11 mouse cellular contexts compared by ENCODE assay signal in genomic region chr6:22001284-22001916, GRCm38 (mm10). TPM values are rescaled to one million over a fixed set of nuclear protein-coding genes. Genes with fewer than 3 reads are reported as not detected.
A peak's percentile ranks its signal among the peaks of the same experiment; 100 is the strongest.
DNase-seq lines count a peak whose midpoint lies in the region; ATAC-seq and TF ChIP-seq lines count a peak whose summit lies in the region.
"Had no signal": no experiment of that assay in that cellular context is flagged by ENCODE, and none has a peak within 500 bp of the region (broad histone marks: within the 10 kb centered on the region; RNA-seq: fewer than 3 reads in every experiment).

No protein-coding gene starts in this region.

- no peaks in the 10 kb centered on the region for H3K27me3 ChIP-seq in liver, adult 2 months (ENCODE audit: control insufficient read depth, insufficient read depth, low read length)
- 0 out of 2 replicates have a peak, but pooled peaks cover 4% of the 10 kb centered on the region for H3K27me3 ChIP-seq in liver, embryonic 12.5 days (replicated peaks)
- no peaks in the 10 kb centered on the region for H3K27me3 ChIP-seq in limb, embryonic 10.5 days (ENCODE audit: low read depth, poor library complexity, severe bottlenecking)

- peak; percentile 92 for DNase-seq in liver, adult 2 months (ENCODE audit: extremely low read depth, low read depth, low spot score)
- DNase-seq in gastrocnemius, postnatal 10 days = peak; percentile 63
- peak; percentile 47 for DNase-seq in kidney, adult 18-20 months
- DNase-seq in limb, embryonic 10.5 days (ENCODE audit: low spot score) = no peak
- DNase-seq in T-cell, adult 2 months (ENCODE audit: low spot score) = no peak
- no peak for DNase-seq in layer of hippocampus, adult 11-12 months (ENCODE audit: low spot score)
- DNase-seq: cerebellum, adult 9-11 months; thymus, postnatal 14 days had no signal

- 0 out of 2 replicates have a peak overlapping the region, but pooled peaks have one; percentile 4 for H3K4me3 ChIP-seq in liver, adult 2 months (ENCODE audit: insufficient read depth, low read depth, low read length)
- no peak overlapping the region for H3K4me3 ChIP-seq in liver, embryonic 12.5 days
- H3K4me3 ChIP-seq in limb, embryonic 10.5 days = no peak overlapping the region
- H3K4me3 ChIP-seq: hindbrain, embryonic 13.5 days had no signal

- no peak for TF ChIP-seq CTCF in liver, adult 2 months (IDR thresholded peaks at IDR 0.05; ENCODE audit: low read depth, low read length)

- no peak overlapping the region for H3K4me2 ChIP-seq in liver, embryonic 12.5 days
- H3K4me2 ChIP-seq: hindbrain, embryonic 13.5 days had no signal

- H3K36me3 ChIP-seq in liver, adult 2 months (ENCODE audit: control insufficient read depth, insufficient read depth, low read length) = no peaks in the 10 kb centered on the region
- H3K36me3 ChIP-seq in liver, embryonic 12.5 days = no peaks in the 10 kb centered on the region
- peaks cover 43% of the 10 kb centered on the region for H3K36me3 ChIP-seq in limb, embryonic 10.5 days
- H3K36me3 ChIP-seq: hindbrain, embryonic 13.5 days had no signal

- peaks cover 10% of the 10 kb centered on the region; the same call in 1 of the 2 replicates for H3K79me2 ChIP-seq in liver, adult 2 months (ENCODE audit: control insufficient read depth, insufficient read depth, low read length)

- WGBS in liver, adult 2 months = 24% methylated on average over 5 of the region's 5 CpGs
- WGBS in liver, embryonic 12.5 days (ENCODE audit: insufficient replicate concordance) = 56% methylated on average over 5 of the region's 5 CpGs
- WGBS in limb, embryonic 10.5 days = 84% methylated on average over 5 of the region's 5 CpGs

- no peaks in the 10 kb centered on the region for H3K9me3 ChIP-seq in liver, embryonic 12.5 days (replicated peaks)
- H3K9me3 ChIP-seq in limb, embryonic 10.5 days (replicated peaks) = no peaks in the 10 kb centered on the region
- H3K9me3 ChIP-seq: hindbrain, embryonic 13.5 days had no signal

- no peak for TF ChIP-seq POLR2A in liver, adult 2 months (IDR thresholded peaks at IDR 0.05; ENCODE audit: extremely low read depth, insufficient read depth, low read length)

- peak overlapping the region; percentile 61 for H3K27ac ChIP-seq in liver, adult 2 months (replicated peaks; ENCODE audit: insufficient read depth, low read depth, low read length)
- no peak overlapping the region for H3K27ac ChIP-seq in liver, embryonic 12.5 days
- H3K27ac ChIP-seq in limb, embryonic 10.5 days = 0 out of 2 replicates have a peak overlapping the region, but pooled peaks have one; percentile 34
- H3K27ac ChIP-seq: hindbrain, embryonic 13.5 days had no signal

- no peak overlapping the region for H3K9ac ChIP-seq in liver, adult 2 months (ENCODE audit: low read depth, low read length)
- H3K9ac ChIP-seq in liver, embryonic 12.5 days = no peak overlapping the region
- H3K9ac ChIP-seq: hindbrain, embryonic 13.5 days had no signal

- peaks cover 27% of the 10 kb centered on the region for H3K4me1 ChIP-seq in liver, adult 2 months (ENCODE audit: control insufficient read depth, insufficient read depth, low read length)
- H3K4me1 ChIP-seq in liver, embryonic 12.5 days = peaks cover 28% of the 10 kb centered on the region
- H3K4me1 ChIP-seq in limb, embryonic 10.5 days = peaks cover 75% of the 10 kb centered on the region
- H3K4me1 ChIP-seq: hindbrain, embryonic 13.5 days had no signal

- ATAC-seq in liver, embryonic 12.5 days = no peak
- ATAC-seq in granulocyte monocyte progenitor cell, adult 5-6 weeks (replicated peaks; ENCODE audit: poor library complexity, severe bottlenecking) = no peak

RNA-seq across cellular contexts. Expression of gene Cped1, which starts 15.7 kb away (rescaled TPM):
- 59.8 and 63.6 TPM in 2 replicates for total RNA-seq in liver, adult 2 months (2014; rRNA removed)
- 6.0 and 6.9 TPM in 2 replicates for polyA plus RNA-seq in liver, adult 2 months (2012; rRNA removed)
- 3.6 and 4.1 TPM in 2 replicates for polyA plus RNA-seq in liver, embryonic 12.5 days (2016; fragmentation: Nextera tagmentation; extraction: Ambion mirVana)
- total RNA-seq in gastrocnemius, postnatal 10 days (2021) = 10 to 100 TPM; 15.9 to 27.6 TPM
- polyA plus RNA-seq in limb, embryonic 10.5 days (2016; fragmentation: Nextera tagmentation; extraction: Ambion mirVana) = 58.8 and 63.8 TPM in 2 replicates
- total RNA-seq in granulocyte monocyte progenitor cell, adult 5-6 weeks (2014; fragmentation: Nextera tagmentation) = 1.3 and 2.1 TPM in 2 replicates
- 0.60 and 0.72 TPM in 2 replicates for total RNA-seq in granulocyte monocyte progenitor cell, adult 5-6 weeks (2017)

RNA-seq across cellular contexts. Expression of gene Ing3, which starts 52.0 kb away (rescaled TPM):
- 6.4 and 7.9 TPM in 2 replicates for total RNA-seq in liver, adult 2 months (2014; rRNA removed)
- polyA plus RNA-seq in liver, adult 2 months (2012; rRNA removed) = 3.3 and 3.6 TPM in 2 replicates
- polyA plus RNA-seq in liver, embryonic 12.5 days (2016; fragmentation: Nextera tagmentation; extraction: Ambion mirVana) = 21.8 and 24.9 TPM in 2 replicates
- 10 to 100 TPM; 10.5 to 11.9 TPM for total RNA-seq in gastrocnemius, postnatal 10 days (2021)
- polyA plus RNA-seq in limb, embryonic 10.5 days (2016; fragmentation: Nextera tagmentation; extraction: Ambion mirVana) = 52.2 and 57.8 TPM in 2 replicates
- total RNA-seq in granulocyte monocyte progenitor cell, adult 5-6 weeks (2014; fragmentation: Nextera tagmentation) = 26.8 and 29.8 TPM in 2 replicates
- 35.6 and 42.3 TPM in 2 replicates for total RNA-seq in granulocyte monocyte progenitor cell, adult 5-6 weeks (2017)

Comparison
In these comparisons a context has a peak if more than half of its experiments do, and no peak if none do; other contexts are left out.
1. DNase-seq: peak in liver, adult 2 months (single experiment), gastrocnemius, postnatal 10 days (single experiment) and kidney, adult 18-20 months (single experiment); none in limb, embryonic 10.5 days (single experiment), T-cell, adult 2 months (single experiment) and layer of hippocampus, adult 11-12 months (single experiment).
2. RNA of gene Cped1, which starts 15.7 kb away (total RNA-seq): 59.8 to 63.6 TPM in liver, adult 2 months and 15.9 to 27.6 TPM in gastrocnemius, postnatal 10 days; 0.60 to 2.1 TPM in granulocyte monocyte progenitor cell, adult 5-6 weeks; every median in the first group is over 4 times any median in the second.